Mouse (Mus musculus) embryonic facial prominence, embryonic 13.5 days (tissue): ENCODE data around the gene Sox21. TPM values are rescaled to one million over a fixed set of nuclear protein-coding genes. Genes with fewer than 3 reads are reported as not detected.

Source experiments
- ATAC-seq: fragments of 200-750 bp; cut with Nextera tagmentation; 2 replicates; pipeline ENCODE4 v1.8.0; 2017; ENCODE audit warnings: low read depth; ENCODE audit not compliant: insufficient number of reproducible peaks, insufficient read depth, low FRiP score, low TSS enrichment
- H3K27ac ChIP-seq: fragments of 300-500 bp; sonication (generic); 2 replicates; pipeline ENCODE4 v1.5.1; 2015; ENCODE audit warnings: moderate library complexity, mild to moderate bottlenecking, inconsistent platforms
- H3K27me3 ChIP-seq: fragments of 300-500 bp; sonication (generic); 2 replicates; pipeline ENCODE4 v1.6.1; 2015; ENCODE audit warnings: mild to moderate bottlenecking, inconsistent platforms
- H3K36me3 ChIP-seq: fragments of 300-500 bp; sonication (generic); 2 replicates; pipeline ENCODE4 v1.6.1; 2015; ENCODE audit warnings: mild to moderate bottlenecking, inconsistent platforms
- H3K4me1 ChIP-seq: fragments of 300-500 bp; sonication (generic); 2 replicates; pipeline ENCODE4 v1.6.1; 2015; ENCODE audit warnings: inconsistent platforms
- H3K4me2 ChIP-seq: fragments of 300-500 bp; sonication (generic); 2 replicates; pipeline ENCODE4 v1.6.1; 2015; ENCODE audit warnings: moderate library complexity, mild to moderate bottlenecking, inconsistent platforms
- H3K4me3 ChIP-seq: fragments of 300-500 bp; sonication (generic); 2 replicates; pipeline ENCODE4 v1.5.1; 2015; ENCODE audit warnings: mild to moderate bottlenecking, inconsistent platforms
- H3K9ac ChIP-seq: fragments of 300-500 bp; sonication (generic); 2 replicates; pipeline ENCODE4 v1.6.1; 2015; ENCODE audit warnings: mild to moderate bottlenecking, inconsistent platforms
- H3K9me3 ChIP-seq: fragments of 300-500 bp; sonication (generic); 2 replicates; pipeline ENCODE4 v1.6.1; 2016; ENCODE audit warnings: inconsistent platforms
- WGBS: fragments of 180-500 bp; shearing (Covaris S2); methylation state at CpG from one replicate; pipeline ENCODE4 v1.1.7; 2015; ENCODE audit warnings: mixed read lengths; 5-methylcytosine and 5-hydroxymethylcytosine counted together
- polyA plus RNA-seq: library from polyadenylated mRNA; unstranded; fragments of >200 nt; fragmentation: Nextera tagmentation; extraction: Ambion mirVana; gene quantifications from 2 replicates; pipeline ENCODE4 v1.2.1, GENCODE M21; 2015

The Sox21 gene
- 6.3 and 6.6 TPM in 2 replicates for polyA plus RNA-seq

DNA sequence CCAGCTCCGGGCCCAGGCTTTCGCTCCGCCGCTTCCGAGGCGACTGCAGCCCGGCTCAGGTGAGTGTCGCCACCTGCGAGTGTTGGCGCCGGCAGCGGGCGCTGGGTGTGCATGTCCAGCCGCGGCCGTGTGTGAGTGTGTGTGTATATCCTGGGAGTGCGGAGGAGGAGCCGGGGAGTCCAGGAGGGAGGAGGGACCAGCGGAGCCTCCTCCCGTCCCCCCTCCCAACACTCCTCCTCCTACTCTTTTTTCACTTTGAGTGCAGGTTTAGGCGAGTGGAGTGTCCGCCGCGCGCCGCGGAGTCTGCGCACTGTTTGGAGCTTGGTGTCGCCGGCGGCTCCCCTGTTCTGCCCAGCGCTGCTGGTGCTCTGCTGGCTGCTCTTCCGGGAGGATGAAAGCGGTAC lies at the start of gene Sox21:
Sox21 (minus strand) TSS at position 145 of the 404 bp plus-strand sequence.
- Histone ChIP-seq H3K4me2 (peak within 1 kb of the TSS; percentile 89), H3K9ac (peak within 1 kb of the TSS; percentile 75), H3K27me3 (peaks cover 82% of the 10 kb centered on the region), H3K4me1 (peaks cover 30% of the 10 kb centered on the region), H3K27ac (peak within 1 kb of the TSS; percentile 75), H3K4me3 (peak within 1 kb of the TSS; percentile 62), H3K36me3 (no peaks in the 10 kb centered on the region), H3K9me3 (no peaks in the 10 kb centered on the region)
- peak; percentile 72 for ATAC-seq
- WGBS = under 1% methylated on average over 33 of the region's 34 CpGs

DNA sequence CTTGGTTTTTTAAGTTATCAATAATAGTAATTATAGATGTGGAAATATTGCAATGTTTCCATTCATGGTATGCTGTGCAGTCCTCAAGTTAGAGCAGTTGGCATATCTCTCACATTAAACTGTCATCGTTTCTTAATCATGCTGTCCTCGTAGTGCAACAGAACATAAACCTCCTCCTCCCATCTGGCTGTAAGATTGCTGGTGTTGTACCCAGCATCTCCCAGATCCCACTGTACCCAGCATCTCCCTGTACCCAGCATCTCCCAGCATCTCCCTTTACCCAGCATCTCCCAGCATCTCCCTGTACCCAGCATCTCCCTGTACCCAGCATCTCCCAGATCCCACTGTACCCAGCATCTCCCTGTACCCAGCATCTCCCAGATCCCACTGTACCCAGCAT lies 49.3 kb upstream of the Sox21 start:
- no peak overlapping the region for H3K4me3 ChIP-seq
- no peak overlapping the region for H3K9ac ChIP-seq
- no peak overlapping the region for H3K4me2 ChIP-seq
- no peak overlapping the region for H3K27ac ChIP-seq
- no peaks in the 10 kb centered on the region for H3K9me3 ChIP-seq
- 86% methylated on average over 2 of the region's 2 CpGs for WGBS
- no peaks in the 10 kb centered on the region for H3K36me3 ChIP-seq
- H3K4me1 ChIP-seq = no peaks in the 10 kb centered on the region
- ATAC-seq = no peak
- H3K27me3 ChIP-seq = no peaks in the 10 kb centered on the region

DNA sequence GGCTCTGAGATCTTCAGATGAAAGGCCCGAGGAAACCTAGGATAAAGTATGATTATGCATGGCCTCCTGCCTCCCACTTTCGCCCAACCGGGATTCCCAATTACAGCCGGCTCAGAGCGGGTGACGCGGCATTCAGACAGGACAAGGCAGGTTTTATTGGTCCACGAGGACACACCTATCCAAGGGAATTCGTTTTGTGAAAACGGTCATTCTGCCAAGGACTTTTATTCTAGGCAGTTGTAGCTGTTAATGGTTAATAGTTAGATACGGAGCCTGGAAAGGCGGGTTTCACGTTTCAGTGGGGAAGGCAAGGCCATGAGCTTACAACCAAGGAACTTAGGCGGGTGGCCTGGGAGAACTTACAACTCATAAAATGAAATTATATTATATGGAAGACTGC lies 46.1 kb upstream of the Sox21 start:
- no peak for ATAC-seq
- H3K9me3 ChIP-seq = peaks cover 9% of the 10 kb centered on the region; the same call in 1 of the 2 replicates
- no peaks in the 10 kb centered on the region for H3K36me3 ChIP-seq
- H3K27ac ChIP-seq = no peak overlapping the region
- no peaks in the 10 kb centered on the region for H3K4me1 ChIP-seq
- 70% methylated on average over 14 of the region's 14 CpGs for WGBS
- no peak overlapping the region for H3K4me2 ChIP-seq
- H3K4me3 ChIP-seq = no peak overlapping the region
- H3K9ac ChIP-seq = no peak overlapping the region
- H3K27me3 ChIP-seq = no peaks in the 10 kb centered on the region

DNA sequence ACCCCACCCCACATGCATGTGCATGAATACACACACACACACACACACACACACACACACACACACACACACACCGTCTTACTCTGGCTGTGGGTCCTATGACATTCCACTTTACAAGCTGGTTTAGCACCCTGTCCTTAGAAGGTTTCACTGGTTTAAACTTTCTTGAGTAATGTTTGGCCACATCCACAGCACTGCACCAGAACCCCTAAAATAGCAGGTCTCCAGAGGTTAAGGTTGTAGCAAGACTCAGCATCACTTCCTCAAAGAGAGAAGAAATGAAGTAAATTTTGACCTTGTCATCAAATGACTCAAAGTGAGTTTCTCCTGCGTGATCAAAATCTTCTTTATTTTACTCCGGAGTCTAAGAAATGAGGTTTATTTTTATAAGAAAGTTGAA lies 45.4 kb upstream of the Sox21 start:
- Histone ChIP-seq H3K36me3 (no peaks in the 10 kb centered on the region), H3K9me3 (peaks cover 9% of the 10 kb centered on the region; the same call in 1 of the 2 replicates), H3K27me3 (no peaks in the 10 kb centered on the region), H3K27ac (no peak overlapping the region), H3K4me2 (no peak overlapping the region), H3K4me1 (no peaks in the 10 kb centered on the region), H3K9ac (no peak overlapping the region), H3K4me3 (no peak overlapping the region)
- WGBS = 87% methylated on average over 3 of the region's 3 CpGs
- no peak for ATAC-seq

GRCm38 (mm10) chr14:118277704-118278498 lies 41.1 kb upstream of the Sox21 start:
- H3K9me3 ChIP-seq = peaks cover 9% of the 10 kb centered on the region; the same call in 1 of the 2 replicates
- H3K4me3 ChIP-seq = no peak overlapping the region
- no peak overlapping the region for H3K27ac ChIP-seq
- H3K9ac ChIP-seq = no peak overlapping the region
- ATAC-seq = no peak
- WGBS = 82% methylated on average over 7 of the region's 7 CpGs
- H3K4me2 ChIP-seq = no peak overlapping the region
- H3K36me3 ChIP-seq = no peaks in the 10 kb centered on the region
- no peaks in the 10 kb centered on the region for H3K27me3 ChIP-seq
- no peaks in the 10 kb centered on the region for H3K4me1 ChIP-seq

- 82% methylated on average over 6 of the region's 6 CpGs for WGBS
- no peak overlapping the region for H3K4me3 ChIP-seq
These were observed 36.0 kb upstream of the Sox21 start for GRCm38 (mm10) chr14:118272594-118273555.

DNA sequence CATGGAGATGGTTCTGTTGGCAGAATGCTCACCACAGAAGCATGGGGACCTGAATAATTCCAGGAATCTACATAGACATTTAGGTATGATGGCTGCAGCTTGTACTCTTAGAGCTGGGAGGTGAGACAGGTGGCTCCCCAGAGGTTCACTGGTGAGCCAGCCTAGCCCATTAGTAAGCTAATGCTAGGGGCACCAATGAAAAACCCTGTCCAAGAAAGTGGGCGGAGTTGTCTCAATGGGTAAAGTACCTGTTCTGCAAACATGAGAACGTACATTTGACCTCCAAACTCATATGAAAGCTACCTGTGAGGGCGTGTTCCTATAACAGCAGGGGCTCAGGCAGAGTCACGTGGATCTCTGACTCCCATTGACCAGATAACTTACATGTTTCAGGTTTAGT lies 32.0 kb upstream of the Sox21 start:
- Histone ChIP-seq H3K4me2 (no peak overlapping the region), H3K4me1 (no peaks in the 10 kb centered on the region), H3K9ac (no peak overlapping the region), H3K9me3 (no peaks in the 10 kb centered on the region), H3K36me3 (no peaks in the 10 kb centered on the region), H3K27me3 (no peaks in the 10 kb centered on the region), H3K27ac (no peak overlapping the region), H3K4me3 (no peak overlapping the region)
- WGBS = 83% methylated on average over 4 of the region's 4 CpGs
- no peak for ATAC-seq

More at GRCm38 (mm10) chr14:118272594-118273555, 36.0 kb upstream of the Sox21 start:
- no peak overlapping the region for H3K27ac ChIP-seq
- H3K9ac ChIP-seq = no peak overlapping the region
- no peaks in the 10 kb centered on the region for H3K4me1 ChIP-seq
- no peaks in the 10 kb centered on the region for H3K27me3 ChIP-seq
- no peak for ATAC-seq
- H3K9me3 ChIP-seq = no peaks in the 10 kb centered on the region
- H3K4me2 ChIP-seq = no peak overlapping the region
- H3K36me3 ChIP-seq = no peaks in the 10 kb centered on the region

- no peak within 1 kb of the TSS for H3K4me3 ChIP-seq
- WGBS = 82% methylated on average over 2 of the region's 2 CpGs
- no peak for ATAC-seq
- no peaks in the 10 kb centered on the region for H3K27me3 ChIP-seq
- H3K9me3 ChIP-seq = no peaks in the 10 kb centered on the region
- no peaks in the 10 kb centered on the region for H3K36me3 ChIP-seq
- H3K4me1 ChIP-seq = no peaks in the 10 kb centered on the region
- H3K27ac ChIP-seq = no peak within 1 kb of the TSS
- no peak within 1 kb of the TSS for H3K4me2 ChIP-seq
- H3K9ac ChIP-seq = no peak within 1 kb of the TSS
These were observed 29.8 kb upstream of the Sox21 start, which contains the start of gene Gm9376 for GRCm38 (mm10) chr14:118266660-118267059. Gene Gm9376 (plus strand): TSS chr14:118266960.

DNA sequence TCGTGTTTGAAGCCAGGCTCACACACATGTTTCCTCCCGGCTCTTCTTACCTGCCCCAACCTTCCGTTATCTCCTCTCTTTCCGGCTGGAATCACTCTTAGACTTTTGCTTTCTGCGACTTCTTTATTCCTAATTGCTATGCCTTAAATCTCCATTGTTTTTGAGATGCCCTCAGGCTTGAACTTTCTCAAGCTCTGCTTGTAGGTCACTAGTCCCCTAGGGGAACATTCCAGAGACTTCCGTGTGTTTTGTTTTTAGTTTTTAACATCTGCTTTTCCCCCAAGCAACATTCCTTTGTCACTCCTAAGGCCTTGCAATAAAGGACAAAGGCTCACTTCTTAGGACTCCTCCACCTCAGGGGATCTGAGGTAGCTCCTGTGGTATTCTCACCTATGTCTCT lies 16.6 kb upstream of the Sox21 start:
- H3K27ac ChIP-seq = no peak overlapping the region
- ATAC-seq = no peak
- no peak overlapping the region for H3K4me2 ChIP-seq
- no peak overlapping the region for H3K9ac ChIP-seq
- H3K9me3 ChIP-seq = no peaks in the 10 kb centered on the region
- no peaks in the 10 kb centered on the region for H3K36me3 ChIP-seq
- no peaks in the 10 kb centered on the region for H3K27me3 ChIP-seq
- 0 out of 2 replicates have a peak, but pooled peaks cover 4% of the 10 kb centered on the region for H3K4me1 ChIP-seq
- no peak overlapping the region for H3K4me3 ChIP-seq
- 65% methylated on average over 6 of the region's 6 CpGs for WGBS

GRCm38 (mm10) chr14:118241416-118241815 lies 4.6 kb upstream of the Sox21 start:
- Histone ChIP-seq H3K4me2 (no peak overlapping the region), H3K9me3 (peaks cover 21% of the 10 kb centered on the region), H3K9ac (no peak overlapping the region), H3K27ac (no peak overlapping the region), H3K27me3 (peaks cover 44% of the 10 kb centered on the region), H3K4me3 (no peak overlapping the region), H3K4me1 (peaks cover 9% of the 10 kb centered on the region), H3K36me3 (no peaks in the 10 kb centered on the region)
- WGBS = 73% methylated on average over 2 of the region's 2 CpGs
- ATAC-seq = no peak

DNA sequence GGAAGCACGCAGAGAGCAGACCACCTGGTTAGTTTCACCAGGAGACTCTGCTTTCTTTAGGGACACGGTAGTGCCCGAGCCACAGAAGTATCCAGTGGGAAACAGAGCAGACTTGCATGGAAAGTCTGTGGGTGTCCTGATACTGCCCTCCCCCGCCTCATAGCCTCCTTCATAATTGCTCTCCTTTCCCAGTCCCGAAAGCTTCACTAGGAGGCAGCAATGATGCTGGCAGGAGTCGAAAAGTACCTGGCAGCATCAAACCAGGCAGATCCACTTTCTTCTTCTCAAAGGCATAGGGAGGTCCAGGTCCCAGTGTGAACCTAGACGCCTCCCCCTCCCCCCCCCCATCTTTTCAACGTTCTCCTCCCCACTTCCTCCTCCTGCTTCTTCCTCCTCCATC lies 2.5 kb upstream of the Sox21 start:
- Histone ChIP-seq H3K9me3 (peaks cover 19% of the 10 kb centered on the region), H3K27me3 (peaks cover 65% of the 10 kb centered on the region), H3K4me1 (peaks cover 28% of the 10 kb centered on the region), H3K9ac (no peak overlapping the region), H3K36me3 (no peaks in the 10 kb centered on the region), H3K27ac (no peak overlapping the region), H3K4me3 (no peak overlapping the region), H3K4me2 (no peak overlapping the region)
- WGBS = 6% methylated on average over 8 of the region's 8 CpGs
- no peak for ATAC-seq
